Mouse (Mus musculus) CH12.LX (cell line): ENCODE data around the gene Gprin2. TPM values are rescaled to one million over a fixed set of nuclear protein-coding genes. Genes with fewer than 3 reads are reported as not detected.

Source experiments
- DNase-seq: peaks from one replicate; pipeline ENCODE4 v3.0.0-alpha.2; 2013; ENCODE audit errors: extremely low read depth
- H3K27ac ChIP-seq: 2 replicates; pipeline ENCODE4 v1.5.1; 2012; ENCODE audit warnings: low read depth, mild to moderate bottlenecking, control low read depth, moderate library complexity; ENCODE audit not compliant: insufficient read depth
- H3K27me3 ChIP-seq: replicated peaks from 2 replicates; pipeline ENCODE3; 2012; ENCODE audit warnings: inconsistent platforms
- H3K36me3 ChIP-seq, 2 experiments: replicated peaks in 1 of 2; 2 replicates each; pipeline versions ENCODE3 to v1.6.1; 2012; ENCODE audit warnings: inconsistent platforms in 1 of 2, low read length in 1 of 2, mild to moderate bottlenecking in 1 of 2, mixed read lengths in 1 of 2, moderate library complexity in 1 of 2; ENCODE audit not compliant: control insufficient read depth in 1 of 2, insufficient read depth in 1 of 2
- H3K4me1 ChIP-seq, 2 experiments: 2 replicates each; pipeline ENCODE4 v1.6.1; 2012; ENCODE audit warnings: inconsistent platforms in 1 of 2, moderate library complexity in 1 of 2; ENCODE audit not compliant: insufficient read depth in 2 of 2, control insufficient read depth in 1 of 2
- H3K4me2 ChIP-seq: 2 replicates; pipeline ENCODE4 v1.6.1; 2012; ENCODE audit warnings: low read depth, mild to moderate bottlenecking, control low read depth; ENCODE audit not compliant: poor library complexity, insufficient read depth, severe bottlenecking
- H3K4me3 ChIP-seq, 3 experiments: fragments of 150-350 bp in 1 of 3; sonication (generic) in 1 of 3; replicated peaks in 1 of 3; 2 replicates each; pipeline versions ENCODE3 to v1.5.1; 2011 to 2012; ENCODE audit warnings: low read depth in 2 of 3, low read length in 2 of 3, mild to moderate bottlenecking in 2 of 3, moderate library complexity in 2 of 3, control low read depth in 1 of 3, improper control_type of control experiment in 1 of 3, inconsistent platforms in 1 of 3, mixed read lengths in 1 of 3; ENCODE audit not compliant: poor library complexity in 1 of 3
- H3K79me2 ChIP-seq: replicated peaks from 2 replicates; pipeline ENCODE4 v1.6.1; 2012; ENCODE audit warnings: mild to moderate bottlenecking, moderate library complexity; ENCODE audit not compliant: control insufficient read depth, poor library complexity, insufficient read depth, severe bottlenecking; ENCODE audit errors: extremely low read depth
- H3K9ac ChIP-seq: 2 replicates; pipeline ENCODE4 v1.6.1; 2012; ENCODE audit warnings: low read depth, mild to moderate bottlenecking, control low read depth, moderate library complexity; ENCODE audit not compliant: insufficient read depth
- H3K9me3 ChIP-seq: replicated peaks from 2 replicates; pipeline ENCODE3; 2012; ENCODE audit warnings: low read length, inconsistent platforms, mixed read lengths
- CHD1 ChIP-seq: IDR thresholded peaks from 2 replicates; pipeline ENCODE4 v1.6.1; 2012; ENCODE audit warnings: low read depth, low read length, improper control_type of control experiment, inconsistent platforms
- CHD2 ChIP-seq: IDR thresholded peaks from 2 replicates; pipeline ENCODE4 v1.6.1; 2011; ENCODE audit warnings: low read length, improper control_type of control experiment
- CTCF ChIP-seq, 2 experiments: IDR thresholded peaks in 1 of 2; conservative IDR thresholded peaks in 1 of 2; 2 replicates each; pipeline ENCODE4 v1.5.1; 2011 to 2012; ENCODE audit warnings: low read depth in 2 of 2, low read length in 2 of 2, improper control_type of control experiment in 1 of 2, inconsistent platforms in 1 of 2, mild to moderate bottlenecking in 1 of 2, moderate library complexity in 1 of 2
- E2F4 ChIP-seq: IDR thresholded peaks from 2 replicates; pipeline ENCODE4 v1.6.1; 2011; ENCODE audit warnings: low read depth, low read length, improper control_type of control experiment; ENCODE audit not compliant: insufficient replicate concordance
- ELF1 ChIP-seq: IDR thresholded peaks from 2 replicates; pipeline ENCODE4 v1.6.1; 2014; ENCODE audit warnings: low read depth, mild to moderate bottlenecking, inconsistent platforms, low read length, improper control_type of control experiment
- EP300 ChIP-seq: IDR thresholded peaks from 2 replicates; pipeline ENCODE4 v1.6.1; 2011; ENCODE audit warnings: low read length, improper control_type of control experiment
- GABPA ChIP-seq: IDR thresholded peaks from 2 replicates; pipeline ENCODE4 v1.6.1; 2012; ENCODE audit warnings: low read depth, low read length, improper control_type of control experiment, inconsistent platforms; ENCODE audit not compliant: insufficient replicate concordance
- HCFC1 ChIP-seq: IDR thresholded peaks from 2 replicates; pipeline ENCODE4 v1.6.1; 2012; ENCODE audit warnings: low read depth, mild to moderate bottlenecking, inconsistent platforms, low read length, improper control_type of control experiment
- IRF4 ChIP-seq: IDR thresholded peaks from 2 replicates; pipeline ENCODE4 v1.6.1; 2014; ENCODE audit warnings: low read depth, mild to moderate bottlenecking, inconsistent platforms, low read length, improper control_type of control experiment
- JUND ChIP-seq: conservative IDR thresholded peaks from 2 replicates; pipeline ENCODE4 v1.6.1; 2011; ENCODE audit warnings: low read depth, low read length, improper control_type of control experiment
- MAX ChIP-seq: IDR thresholded peaks from 2 replicates; pipeline ENCODE4 v1.6.1; 2011; ENCODE audit warnings: low read length, improper control_type of control experiment
- MEF2A ChIP-seq: IDR thresholded peaks from 2 replicates; pipeline ENCODE4 v1.6.1; 2014; ENCODE audit warnings: low read depth, mild to moderate bottlenecking, inconsistent platforms, low read length, improper control_type of control experiment, borderline replicate concordance
- MXI1 ChIP-seq: IDR thresholded peaks from 2 replicates; pipeline ENCODE4 v1.6.1; 2011; ENCODE audit warnings: mild to moderate bottlenecking, low read depth, low read length, improper control_type of control experiment
- PAX5 ChIP-seq: IDR thresholded peaks from 2 replicates; pipeline ENCODE4 v1.6.1; 2012; ENCODE audit warnings: low read length, inconsistent platforms, mixed read lengths
- POLR2AphosphoS2 ChIP-seq: IDR thresholded peaks from 2 replicates; pipeline ENCODE4 v1.6.1; 2011; ENCODE audit warnings: low read depth, low read length, improper control_type of control experiment
- RAD21 ChIP-seq: IDR thresholded peaks from 2 replicates; pipeline ENCODE4 v1.6.1; 2011; ENCODE audit warnings: low read depth, mild to moderate bottlenecking, low read length, improper control_type of control experiment, moderate library complexity
- SMC3 ChIP-seq: IDR thresholded peaks from 2 replicates; pipeline ENCODE4 v1.6.1; 2011; ENCODE audit warnings: low read depth, low read length, improper control_type of control experiment
- TBP ChIP-seq: conservative IDR thresholded peaks from 2 replicates; pipeline ENCODE4 v1.6.1; 2011; ENCODE audit warnings: low read depth, low read length, improper control_type of control experiment
- TCF12 ChIP-seq: IDR thresholded peaks from 2 replicates; pipeline ENCODE4 v1.6.1; 2014; ENCODE audit warnings: low read depth, mild to moderate bottlenecking, inconsistent platforms, low read length, improper control_type of control experiment
- ZC3H11A ChIP-seq: IDR thresholded peaks from 2 replicates; pipeline ENCODE4 v1.6.1; 2012; ENCODE audit warnings: low read depth, mild to moderate bottlenecking, inconsistent platforms, low read length, improper control_type of control experiment
- ZKSCAN1 ChIP-seq: IDR thresholded peaks from 2 replicates; pipeline ENCODE4 v1.6.1; 2012; ENCODE audit warnings: low read depth, inconsistent platforms, low read length, improper control_type of control experiment, borderline replicate concordance
- ZNF384 ChIP-seq: IDR thresholded peaks from 2 replicates; pipeline ENCODE4 v1.6.1; 2012; ENCODE audit warnings: low read depth, low read length, improper control_type of control experiment, inconsistent platforms
- dilution Hi-C: fragments of 300-500 bp; cut with MboI; formaldehyde crosslinking; loops from 2 replicates; pipeline ENCODE4 v1.14.3; 2020; ENCODE audit warnings: low sequenced_read_pairs; ENCODE audit not compliant: extremely low pct_unique_long_range_greater_than_20kb, extremely low pct_ligation_motif_present
- in situ Hi-C: fragments of 300-500 bp; cut with MboI; formaldehyde crosslinking; loops from 3 replicates; pipeline ENCODE4 v1.14.3; 2019; ENCODE audit warnings: low sequenced_read_pairs, low pct_ligation_motif_present, low pct_unique_long_range_greater_than_20kb, mixed read lengths
- polyA plus RNA-seq: library from polyadenylated mRNA; unstranded; fragments of >175 nt; gene quantifications from 2 replicates; pipeline ENCODE4 v1.2.1, GENCODE M21; 2012; ENCODE audit warnings: low read depth; ENCODE audit not compliant: insufficient read length
- total RNA-seq, 2 experiments: library from RNA; depleted of rRNA; stranded (reverse); fragments of 300-350 nt in 1 of 2; fragments of >200 nt in 1 of 2; gene quantifications; 2 replicates each; pipeline ENCODE4 v1.2.3; 2012 to 2014

The Gprin2 gene
- total and polyA plus RNA-seq, 3 experiments = 0.04 to 0.21 (median 0.16) TPM

- no peak overlapping the region for H3K27ac ChIP-seq
- H3K4me3 ChIP-seq = no peak overlapping the region
- H3K9ac ChIP-seq = no peak overlapping the region
- no peak overlapping the region for H3K4me2 ChIP-seq
- in situ Hi-C loops = loop anchor here (5.0 to 10.0 kb wide), 2 partner anchors 42 to 70 kb away; partner anchors contain the start of gene Anxa8
- peaks cover 6 to 17% of the 10 kb centered on the region in 2 experiments for H3K4me1 ChIP-seq
- peak; percentile 79 for DNase-seq
- peak; percentile 56 for TF ChIP-seq CHD2
- TF ChIP-seq CTCF (conservative IDR thresholded peaks at IDR 0.05 in 1 of 2, IDR thresholded peaks at IDR 0.05 in 1 of 2; ENCODE audit: low read depth in 2 of 2, low read length in 2 of 2) = peak; percentile 85
- TF ChIP-seq SMC3 = peak; percentile 65
- TF ChIP-seq MXI1 = no peak
- TF ChIP-seq IRF4 = peak; percentile 53; the same call in 1 of the 2 replicates
- no peak for TF ChIP-seq EP300
- peak; percentile 60 for TF ChIP-seq RAD21
- TF ChIP-seq, all 38 proteins: peak for 5
- Histone ChIP-seq H3K27me3 (peaks cover 7% of the 10 kb centered on the region), H3K36me3 (no peaks in the 10 kb centered on the region), H3K9me3 (no peaks in the 10 kb centered on the region), H3K79me2 (no peaks in the 10 kb centered on the region)
- dilution Hi-C loops = no loop called here
These were observed 46.7 kb downstream of the Gprin2 start for GRCm38 (mm10) chr14:34154601-34155337.

- Histone ChIP-seq H3K79me2 (no peaks in the 10 kb centered on the region), H3K9me3 (no peaks in the 10 kb centered on the region), H3K27me3 (peaks cover 9% of the 10 kb centered on the region), H3K27ac (no peak within 1 kb of the TSS), H3K36me3 (no peaks in the 10 kb centered on the region), H3K4me3 (no peak within 1 kb of the TSS), H3K4me2 (peak within 1 kb of the TSS; percentile 38; the same call in 1 of the 2 replicates), H3K9ac (no peak within 1 kb of the TSS), H3K4me1 (peaks cover 6 to 17% of the 10 kb centered on the region in 2 experiments)
- no peak for TF ChIP-seq PAX5
- dilution Hi-C loops (no loop called here), in situ Hi-C loops (loop anchor here (5.0 to 10.0 kb wide), 2 partner anchors 40 to 68 kb away; partner anchors contain the start of gene Anxa8)
- peak; percentile 58 for DNase-seq
These were observed 49.1 kb downstream of the Gprin2 start, which contains the start of gene Npy4r for GRCm38 (mm10) chr14:34152342-34152741. TSS of gene Npy4r (minus strand) at chr14:34152489.

GRCm38 (mm10) chr14:34142915-34143314 lies 58.5 kb downstream of the Gprin2 start:
- H3K9me3 ChIP-seq = no peaks in the 10 kb centered on the region
- H3K27me3 ChIP-seq = no peaks in the 10 kb centered on the region
- in situ Hi-C loops (no loop called here), dilution Hi-C loops (no loop called here)
- no peak overlapping the region for H3K4me3 ChIP-seq
- H3K36me3 ChIP-seq = no peaks in the 10 kb centered on the region
- TF ChIP-seq CHD1 (no peak), ZKSCAN1 (no peak), MEF2A (no peak), ZNF384 (no peak), HCFC1 (no peak), TCF12 (no peak), JUND (no peak), GABPA (no peak), TBP (no peak), CTCF (conservative IDR thresholded peaks at IDR 0.05 in 1 of 2, IDR thresholded peaks at IDR 0.05 in 1 of 2; ENCODE audit: low read depth in 2 of 2, low read length in 2 of 2) (no peak), ZC3H11A (no peak), CHD2 (no peak), POLR2AphosphoS2 (no peak), ELF1 (no peak), E2F4 (no peak), MAX (no peak), IRF4 (no peak)
- no peak overlapping the region for H3K27ac ChIP-seq
- H3K9ac ChIP-seq = no peak overlapping the region
- H3K4me1 ChIP-seq = no peaks in the 10 kb centered on the region
- H3K4me2 ChIP-seq = no peak overlapping the region
- no peaks in the 10 kb centered on the region for H3K79me2 ChIP-seq
- DNase-seq = no peak
